Mouse (Mus musculus) cortical plate, adult 2 months (tissue): ENCODE data around the gene Olfr819.
"Not testable (repeated sequence)": the region's sequence is repeated elsewhere in the genome, so short reads cannot be mapped to it uniquely, and the experiment has no call there.

Experiments used
- CTCF ChIP-seq: fragments of 200-500 bp; IDR thresholded peaks from 2 replicates; pipeline ENCODE4 v1.5.1; 2011; ENCODE audit warnings: mild to moderate bottlenecking, control low read depth, low read length; ENCODE audit not compliant: insufficient read depth; ENCODE audit errors: extremely low read depth
- POLR2A ChIP-seq: fragments of 200-500 bp; IDR thresholded peaks from 2 replicates; pipeline ENCODE4 v1.6.1; 2011; ENCODE audit warnings: mild to moderate bottlenecking, low read length, control low read depth; ENCODE audit not compliant: insufficient read depth; ENCODE audit errors: extremely low read depth

DNA sequence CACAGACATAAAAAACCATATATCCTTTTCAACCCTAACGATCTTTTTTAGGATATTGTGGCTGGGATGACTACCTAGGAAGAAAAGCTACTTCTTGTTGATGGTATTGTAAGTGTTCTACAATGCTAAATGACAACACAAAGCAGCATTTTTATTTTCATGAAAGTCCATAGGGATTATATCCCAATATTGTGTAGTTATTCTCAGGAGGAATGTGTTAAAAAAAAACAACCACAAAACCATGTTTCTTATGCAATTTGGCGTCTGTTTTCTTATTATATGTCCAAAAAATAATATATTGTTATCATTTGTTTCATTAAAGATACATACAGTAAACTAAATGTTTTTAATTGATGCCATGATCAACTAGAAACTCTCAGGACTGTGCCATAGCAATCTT, 9.0 kb upstream of the Olfr819 start, which contains the start of gene Olfr247:
- not testable (repeated sequence) for TF ChIP-seq POLR2A, CTCF
